Mouse (Mus musculus) stomach, embryonic 15.5 days (tissue): Measurements from ENCODE around the gene Crisp4. TPM values are rescaled to one million over a fixed set of nuclear protein-coding genes. Genes with fewer than 3 reads are reported as not detected.

Experiments
- ATAC-seq: fragments of 200-750 bp; cut with Nextera tagmentation; 2 replicates; pipeline ENCODE4 v1.8.0; 2017; ENCODE audit warnings: low read depth, moderate number of reproducible peaks, moderate TSS enrichment; ENCODE audit not compliant: insufficient read depth, low FRiP score
- H3K27ac ChIP-seq: fragments of 300-500 bp; sonication (generic); 2 replicates; pipeline ENCODE4 v1.5.1; 2015; ENCODE audit warnings: mild to moderate bottlenecking, inconsistent platforms
- H3K27me3 ChIP-seq: fragments of 300-500 bp; sonication (generic); replicated peaks from 2 replicates; pipeline ENCODE4 v1.6.1; 2015; ENCODE audit warnings: inconsistent platforms
- H3K36me3 ChIP-seq: fragments of 300-500 bp; sonication (generic); 2 replicates; pipeline ENCODE4 v1.6.1; 2015; ENCODE audit warnings: inconsistent platforms
- H3K4me1 ChIP-seq: fragments of 300-500 bp; sonication (generic); 2 replicates; pipeline ENCODE4 v1.6.1; 2015; ENCODE audit warnings: inconsistent platforms
- H3K4me2 ChIP-seq: fragments of 300-500 bp; sonication (generic); 2 replicates; pipeline ENCODE4 v1.6.1; 2015; ENCODE audit warnings: mild to moderate bottlenecking, inconsistent platforms
- H3K4me3 ChIP-seq: fragments of 300-500 bp; sonication (generic); replicated peaks from 2 replicates; pipeline ENCODE4 v1.5.1; 2015; ENCODE audit warnings: inconsistent platforms
- H3K9ac ChIP-seq: fragments of 300-500 bp; sonication (generic); 2 replicates; pipeline ENCODE4 v1.6.1; 2015; ENCODE audit warnings: inconsistent platforms
- H3K9me3 ChIP-seq: fragments of 300-500 bp; sonication (generic); 2 replicates; pipeline ENCODE4 v1.6.1; 2016; ENCODE audit warnings: inconsistent platforms
- WGBS: fragments of 180-500 bp; shearing (Covaris S2); methylation state at CpG from one replicate; pipeline ENCODE4 v1.1.7; 2015; 5-methylcytosine and 5-hydroxymethylcytosine counted together
- polyA plus RNA-seq: library from polyadenylated mRNA; unstranded; fragments of >200 nt; fragmentation: Nextera tagmentation; extraction: Ambion mirVana; gene quantifications from 2 replicates; pipeline ENCODE4 v1.2.1, GENCODE M21; 2015

Crisp4 gene
- polyA plus RNA-seq, 1 experiment from 2014 or later = not detected

- Histone ChIP-seq H3K4me3 (no peak overlapping the region), H3K27ac (no peak overlapping the region), H3K36me3 (no peaks in the 10 kb centered on the region), H3K9me3 (no peaks in the 10 kb centered on the region), H3K4me2 (no peak overlapping the region), H3K4me1 (no peaks in the 10 kb centered on the region), H3K27me3 (no peaks in the 10 kb centered on the region), H3K9ac (no peak overlapping the region)
- ATAC-seq = no peak
- WGBS = 84% methylated on average over 1 of the region's 1 CpGs
Observed at GRCm38 (mm10) chr1:18105029-18105865, 40.5 kb downstream of the Crisp4 start.

Other genes starting within 250 kb of the Crisp4 start
- gene Defb18, start 91.5 kb upstream of the Crisp4 start, polyA plus RNA-seq = not detected in 2 replicates
- gene Defb41, start 119.2 kb upstream of the Crisp4 start, polyA plus RNA-seq = not detected in 2 replicates